Mouse (Mus musculus) forebrain, embryonic 11.5 days (tissue): ENCODE data around the gene Mrps18b. TPM values are rescaled to one million over a fixed set of nuclear protein-coding genes. Genes with fewer than 3 reads are reported as not detected.
"Not testable (repeated sequence)": the region's sequence is repeated elsewhere in the genome, so short reads cannot be mapped to it uniquely, and the experiment has no call there.

Experiments
- ATAC-seq: fragments of 200-750 bp; cut with Nextera tagmentation; replicated peaks from 2 replicates; pipeline ENCODE4 v1.8.0; 2017; ENCODE audit warnings: moderate TSS enrichment; ENCODE audit not compliant: low FRiP score
- DNase-seq: peaks from one replicate; pipeline ENCODE4 v3.0.0-alpha.2; 2017; ENCODE audit warnings: low spot score
- H3K27ac ChIP-seq: fragments of 300-500 bp; sonication (generic); 2 replicates; pipeline ENCODE4 v1.5.1; 2014; ENCODE audit warnings: low read depth, low read length
- H3K27me3 ChIP-seq: fragments of 300-500 bp; sonication (generic); 2 replicates; pipeline ENCODE4 v1.6.1; 2014; ENCODE audit warnings: mild to moderate bottlenecking, low read length, mixed read lengths; ENCODE audit not compliant: control insufficient read depth, insufficient read depth
- H3K36me3 ChIP-seq: fragments of 300-500 bp; sonication (generic); 2 replicates; pipeline ENCODE4 v1.6.1; 2014; ENCODE audit warnings: mild to moderate bottlenecking, low read length, moderate library complexity, mixed read lengths; ENCODE audit not compliant: control insufficient read depth, insufficient read depth
- H3K4me1 ChIP-seq: fragments of 300-500 bp; sonication (generic); replicated peaks from 2 replicates; pipeline ENCODE4 v1.6.1; 2014; ENCODE audit warnings: low read length, mixed read lengths; ENCODE audit not compliant: control insufficient read depth, insufficient read depth
- H3K4me2 ChIP-seq: fragments of 300-500 bp; sonication (generic); 2 replicates; pipeline ENCODE4 v1.6.1; 2014; ENCODE audit warnings: low read depth, mild to moderate bottlenecking, low read length, moderate library complexity, mixed read lengths; ENCODE audit not compliant: severe bottlenecking
- H3K4me3 ChIP-seq: fragments of 300-500 bp; sonication (generic); 2 replicates; pipeline ENCODE4 v1.5.1; 2014; ENCODE audit warnings: low read depth, low read length
- H3K9ac ChIP-seq: fragments of 300-500 bp; sonication (generic); 2 replicates; pipeline ENCODE4 v1.6.1; 2014; ENCODE audit warnings: low read length
- H3K9me3 ChIP-seq: fragments of 300-500 bp; sonication (generic); 2 replicates; pipeline ENCODE4 v1.6.1; 2016; ENCODE audit warnings: low read length, mixed read lengths; ENCODE audit not compliant: control insufficient read depth
- WGBS: fragments of 180-500 bp; shearing (Covaris S2); extraction: QIAGEN DNeasy Blood & Tissue Kit; methylation state at CpG from one replicate; pipeline ENCODE4 v1.1.7; 2014; 5-methylcytosine and 5-hydroxymethylcytosine counted together
- polyA plus RNA-seq: library from polyadenylated mRNA; unstranded; fragments of >200 nt; fragmentation: Nextera tagmentation; extraction: Ambion mirVana; gene quantifications from 2 replicates; pipeline ENCODE4 v1.2.1, GENCODE M21; 2014

The Mrps18b gene
- polyA plus RNA-seq = 66.1 and 66.8 TPM in 2 replicates

- H3K27ac ChIP-seq = peak within 1 kb of the TSS; percentile 95
- ATAC-seq = peak; percentile 92
- H3K27me3 ChIP-seq = no peaks in the 10 kb centered on the region
- peaks cover 2% of the 10 kb centered on the region; the same call in 1 of the 2 replicates for H3K36me3 ChIP-seq
- peak within 1 kb of the TSS; percentile 83 for H3K4me2 ChIP-seq
- H3K4me3 ChIP-seq = peak within 1 kb of the TSS; percentile 70
- H3K9me3 ChIP-seq = no peaks in the 10 kb centered on the region
- H3K4me1 ChIP-seq = peaks cover 13% of the 10 kb centered on the region
- peak within 1 kb of the TSS; percentile 97 for H3K9ac ChIP-seq
- DNase-seq = peak; percentile 100
- WGBS = under 1% methylated on average over 83 of the region's 83 CpGs
These were observed at the start of gene Mrps18b, which contains the start of gene Ppp1r10 for GRCm38 (mm10) chr17:35916297-35917142. Mrps18b (minus strand) TSS chr17:35916389. Ppp1r10 (plus strand) TSS chr17:35916434.

- DNase-seq (no peak), ATAC-seq (no peak)
- no peaks in the 10 kb centered on the region for H3K27me3 ChIP-seq
- no peak overlapping the region for H3K9ac ChIP-seq
- H3K4me3 ChIP-seq = no peak overlapping the region
- no peaks in the 10 kb centered on the region for H3K9me3 ChIP-seq
- H3K27ac ChIP-seq = no peak overlapping the region
- peaks cover 32% of the 10 kb centered on the region for H3K36me3 ChIP-seq
- H3K4me1 ChIP-seq = no peaks in the 10 kb centered on the region; the same call in 1 of the 2 replicates
- H3K4me2 ChIP-seq = no peak overlapping the region
- WGBS = 89% methylated on average over 10 of the region's 10 CpGs
These were observed 47.1 kb upstream of the Mrps18b start for GRCm38 (mm10) chr17:35963279-35963678.

GRCm38 (mm10) chr17:35958533-35959223, 42.5 kb upstream of the Mrps18b start:
- no peak overlapping the region for H3K4me3 ChIP-seq
- H3K36me3 ChIP-seq = peaks cover 43% of the 10 kb centered on the region
- no peaks in the 10 kb centered on the region for H3K27me3 ChIP-seq
- DNase-seq (peak; percentile 11), ATAC-seq (no peak)
- no peaks in the 10 kb centered on the region for H3K4me1 ChIP-seq
- H3K4me2 ChIP-seq = no peak overlapping the region
- no peaks in the 10 kb centered on the region for H3K9me3 ChIP-seq
- 96% methylated on average over 15 of the region's 15 CpGs for WGBS
- H3K9ac ChIP-seq = no peak overlapping the region
- H3K27ac ChIP-seq = no peak overlapping the region

GRCm38 (mm10) chr17:35954665-35955064, 38.5 kb upstream of the Mrps18b start:
- 81% methylated on average over 8 of the region's 8 CpGs for WGBS
- no peaks in the 10 kb centered on the region for H3K4me1 ChIP-seq
- DNase-seq (peak; percentile 33), ATAC-seq (no peak)
- no peak overlapping the region for H3K4me3 ChIP-seq
- no peak overlapping the region for H3K9ac ChIP-seq
- no peaks in the 10 kb centered on the region for H3K27me3 ChIP-seq
- H3K4me2 ChIP-seq = no peak overlapping the region
- H3K27ac ChIP-seq = no peak overlapping the region
- H3K36me3 ChIP-seq = peaks cover 22% of the 10 kb centered on the region
- no peaks in the 10 kb centered on the region for H3K9me3 ChIP-seq

GRCm38 (mm10) chr17:35952559-35952958, 36.4 kb upstream of the Mrps18b start:
- H3K4me2 ChIP-seq, H3K9me3 ChIP-seq, ATAC-seq, H3K27ac ChIP-seq, H3K36me3 ChIP-seq, H3K27me3 ChIP-seq, H3K4me3 ChIP-seq, DNase-seq, H3K9ac ChIP-seq, H3K4me1 ChIP-seq: not testable (repeated sequence)
- 78% methylated on average over 1 of the region's 3 CpGs for WGBS

GRCm38 (mm10) chr17:35950946-35951345, 34.8 kb upstream of the Mrps18b start:
- not testable (repeated sequence) for H3K4me1 ChIP-seq, DNase-seq, H3K9me3 ChIP-seq, H3K4me3 ChIP-seq, H3K4me2 ChIP-seq, H3K9ac ChIP-seq, H3K27me3 ChIP-seq, ATAC-seq, H3K27ac ChIP-seq, H3K36me3 ChIP-seq

GRCm38 (mm10) chr17:35939941-35940340, 23.8 kb upstream of the Mrps18b start:
- H3K4me1 ChIP-seq = no peaks in the 10 kb centered on the region
- H3K9ac ChIP-seq = no peak overlapping the region
- H3K27ac ChIP-seq = no peak overlapping the region
- DNase-seq (no peak), ATAC-seq (no peak)
- no peaks in the 10 kb centered on the region for H3K27me3 ChIP-seq
- no peaks in the 10 kb centered on the region for H3K36me3 ChIP-seq
- H3K4me2 ChIP-seq = no peak overlapping the region
- no peak overlapping the region for H3K4me3 ChIP-seq
- WGBS = 68% methylated on average over 1 of the region's 1 CpGs
- no peaks in the 10 kb centered on the region for H3K9me3 ChIP-seq

GRCm38 (mm10) chr17:35939108-35939507, 22.9 kb upstream of the Mrps18b start:
- H3K27ac ChIP-seq = no peak overlapping the region
- WGBS = 41% methylated on average over 2 of the region's 2 CpGs
- no peak for DNase-seq
- no peaks in the 10 kb centered on the region for H3K27me3 ChIP-seq
- ATAC-seq = no peak
- H3K4me3 ChIP-seq = no peak overlapping the region
- no peak overlapping the region for H3K9ac ChIP-seq
- H3K4me1 ChIP-seq = no peaks in the 10 kb centered on the region
- no peaks in the 10 kb centered on the region for H3K9me3 ChIP-seq
- no peak overlapping the region for H3K4me2 ChIP-seq
- no peaks in the 10 kb centered on the region for H3K36me3 ChIP-seq
